Mouse (Mus musculus): ENCODE data around the gene Metrn.

DNA sequence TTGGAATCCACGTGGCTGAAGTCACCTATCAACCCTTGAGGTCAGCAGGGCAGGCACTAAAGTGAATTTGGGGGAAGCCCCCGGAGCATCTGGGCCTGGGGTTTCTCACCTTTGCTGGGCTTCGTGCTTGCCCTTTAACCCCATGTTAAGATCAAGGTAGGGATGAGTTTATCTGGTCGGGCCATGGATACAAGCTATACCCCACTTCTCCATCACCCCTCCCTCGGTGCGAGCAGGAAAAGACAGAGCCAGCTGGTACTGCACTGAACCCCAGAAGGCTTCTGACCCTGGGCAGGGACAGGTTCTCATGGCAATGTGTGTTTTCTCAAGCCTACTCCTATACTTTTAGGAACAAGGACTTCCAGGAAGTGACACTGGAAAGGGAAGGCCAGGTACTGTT, 15.6 kb downstream of the Metrn start:
- no peak for TF ChIP-seq CTCF (IDR thresholded peaks at IDR 0.05; ENCODE audit: borderline replicate concordance, insufficient read depth, low read length)
- TF ChIP-seq POLR2A (IDR thresholded peaks at IDR 0.05; ENCODE audit: low read depth, low read length) = no peak

Data from embryonic fibroblast, embryonic 13.5 days (primary cell).